Mouse (Mus musculus) lung, adult 18-20 months (tissue): ENCODE measurements around the gene Sugct.

Experiments used
- DNase-seq, 2 experiments: peaks; one replicate each; pipeline ENCODE4 v3.0.0; 2022; ENCODE audit warnings: mixed read lengths in 2 of 2

Gene Sugct

GRCm38 (mm10) chr13:17288377-17288776 lies 407.0 kb downstream of the Sugct start:
- no peak for DNase-seq

DNA sequence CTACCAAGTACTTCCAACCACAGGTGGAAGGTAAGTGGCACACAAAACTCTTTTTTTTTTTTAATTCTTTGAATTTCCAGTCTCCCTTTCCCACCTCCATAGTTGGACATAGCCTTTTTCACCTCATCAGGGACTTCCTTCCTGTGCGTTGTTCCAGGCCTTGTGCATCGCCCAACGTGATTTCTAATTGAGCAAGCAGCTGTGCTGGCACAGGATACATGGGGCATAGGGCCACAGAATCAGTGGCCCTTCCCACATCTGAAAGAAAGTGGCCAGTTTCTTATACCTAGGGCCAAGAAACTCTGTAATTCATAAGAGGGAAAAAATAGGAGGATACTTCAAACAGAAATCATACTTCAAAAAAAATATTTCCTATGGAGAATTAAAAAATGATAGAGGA lies 449.4 kb downstream of the Sugct start:
- DNase-seq: no peak

GRCm38 (mm10) chr13:17216524-17216923 lies 478.8 kb downstream of the Sugct start:
- DNase-seq: no peak

DNA sequence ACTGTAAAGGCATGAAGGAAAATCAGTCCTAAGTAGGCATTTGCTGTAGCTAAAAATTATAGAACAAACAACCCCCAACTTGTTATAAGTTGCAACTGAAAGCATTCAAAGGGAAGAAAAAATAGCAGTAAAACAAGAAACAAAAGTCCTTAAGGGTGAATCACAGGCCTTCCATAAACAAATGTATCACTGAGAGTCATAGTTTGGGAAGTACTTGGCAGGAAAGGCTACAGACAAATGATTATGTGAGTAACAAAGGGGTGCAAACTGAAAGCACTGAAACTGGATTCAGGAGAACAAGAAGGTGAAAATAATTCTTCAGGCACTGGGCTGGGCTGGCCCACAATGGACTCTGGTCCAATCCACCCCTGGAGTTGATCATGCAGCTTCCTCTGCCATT lies 482.7 kb downstream of the Sugct start:
- DNase-seq: no peak

DNA sequence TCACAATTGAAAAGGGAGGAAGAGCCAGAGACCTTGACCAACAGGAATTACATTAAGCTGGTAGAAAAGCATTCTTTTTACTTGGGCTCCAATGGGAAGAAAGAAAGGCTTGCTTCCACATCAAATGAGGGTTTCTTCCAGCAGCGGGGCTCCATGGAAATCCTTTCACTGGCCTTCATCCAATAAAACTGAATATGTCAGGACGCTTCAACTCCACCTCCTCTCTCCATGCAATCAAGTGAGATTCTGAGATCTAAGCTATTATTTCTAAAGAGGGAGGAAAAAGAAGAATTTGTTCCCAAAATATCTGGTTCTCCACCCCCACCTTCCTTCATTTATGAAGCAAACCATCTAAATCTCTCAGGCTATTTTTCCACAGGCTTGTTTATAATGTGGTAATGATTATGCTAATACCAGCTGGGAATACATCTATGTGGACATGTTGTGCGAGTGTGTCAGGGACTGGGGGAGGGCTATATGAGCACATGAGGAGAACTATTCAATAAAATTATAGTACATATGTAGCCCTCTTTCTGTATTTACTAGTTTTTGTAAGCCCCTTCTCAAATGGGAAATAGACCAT lies 505.1 kb downstream of the Sugct start:
- DNase-seq: no peak

DNA sequence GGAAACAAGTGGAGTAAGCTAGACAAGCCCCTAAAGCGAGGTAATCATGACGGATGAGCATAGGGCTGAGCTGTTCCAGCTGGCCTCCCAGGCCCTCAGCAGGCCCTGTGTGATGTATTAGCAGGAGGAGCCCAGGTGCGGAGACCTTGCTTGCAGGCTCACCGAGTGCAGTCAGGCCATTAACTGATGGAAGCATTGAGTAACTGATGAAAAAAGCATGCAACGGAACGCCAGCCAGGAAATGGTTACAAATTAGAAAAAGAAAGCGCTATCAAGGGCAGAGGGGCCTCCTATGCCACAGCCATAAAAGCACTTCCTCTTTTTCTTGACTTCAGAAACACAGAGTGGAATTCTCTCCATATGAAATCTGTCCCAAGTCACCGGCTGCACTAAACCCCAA lies 510.1 kb downstream of the Sugct start:
- DNase-seq: no peak

DNA sequence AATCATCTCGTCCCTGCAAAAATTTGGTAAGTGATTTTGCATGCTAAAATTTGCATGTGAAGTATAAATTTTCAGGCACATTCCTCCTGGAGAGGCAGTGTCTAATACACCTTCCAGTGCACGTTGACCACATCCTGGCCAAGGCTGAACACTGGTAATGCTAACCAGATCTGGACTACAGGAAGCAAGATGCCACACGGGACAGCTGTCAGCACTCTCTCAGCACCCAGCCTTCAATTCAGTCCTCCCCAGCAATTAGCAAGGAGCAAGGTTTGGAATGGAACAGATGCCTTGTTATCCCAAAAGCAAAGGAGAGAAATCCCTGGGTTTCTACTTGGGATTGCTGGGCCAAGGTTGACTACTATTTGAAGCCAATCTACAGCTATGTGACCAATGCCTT lies 529.4 kb downstream of the Sugct start:
- DNase-seq: no peak

GRCm38 (mm10) chr13:17164721-17165120 lies 530.6 kb downstream of the Sugct start:
- DNase-seq: no peak

GRCm38 (mm10) chr13:17146441-17146992 lies 548.8 kb downstream of the Sugct start:
- no peak for DNase-seq

DNA sequence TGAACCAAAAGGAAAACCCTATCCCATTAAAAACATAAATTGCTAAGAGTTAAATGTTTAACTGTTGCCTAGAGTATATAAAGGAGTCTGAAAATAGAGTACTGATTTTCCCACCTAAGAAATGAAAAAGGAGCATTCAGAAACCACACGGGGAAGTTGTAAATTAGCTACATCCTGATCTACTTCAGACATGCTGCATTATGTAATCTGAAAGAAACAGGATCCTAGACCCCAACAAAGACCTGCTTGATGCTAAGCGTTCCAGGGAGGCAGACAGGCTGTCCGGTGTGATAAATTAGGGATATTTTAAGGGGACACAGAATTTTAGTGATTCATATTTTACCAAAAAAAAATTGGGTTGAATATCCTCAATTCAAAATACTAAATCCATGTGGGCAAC lies 579.3 kb downstream of the Sugct start:
- DNase-seq: no peak

DNA sequence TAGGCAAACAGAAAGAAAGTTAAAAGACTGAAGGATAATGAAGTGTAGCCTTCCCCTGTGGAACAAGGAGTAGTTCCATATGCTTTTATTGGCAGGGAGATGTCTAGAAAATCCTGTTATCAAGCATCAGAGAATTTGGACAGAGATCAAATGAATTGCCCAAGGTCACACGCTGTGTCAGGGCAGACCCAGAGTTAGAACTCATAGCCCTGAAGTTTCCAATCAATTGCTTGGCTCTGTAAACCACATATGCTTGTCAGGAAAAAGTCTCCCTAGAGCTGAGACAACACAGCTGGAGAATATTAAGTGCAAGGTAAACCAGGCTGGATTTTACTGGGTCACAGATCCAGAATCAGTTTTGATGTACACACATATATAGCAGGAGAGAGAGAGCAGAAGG lies 593.0 kb downstream of the Sugct start:
- no peak for DNase-seq

GRCm38 (mm10) chr13:17086547-17086946 lies 608.8 kb downstream of the Sugct start:
- no peak for DNase-seq

DNA sequence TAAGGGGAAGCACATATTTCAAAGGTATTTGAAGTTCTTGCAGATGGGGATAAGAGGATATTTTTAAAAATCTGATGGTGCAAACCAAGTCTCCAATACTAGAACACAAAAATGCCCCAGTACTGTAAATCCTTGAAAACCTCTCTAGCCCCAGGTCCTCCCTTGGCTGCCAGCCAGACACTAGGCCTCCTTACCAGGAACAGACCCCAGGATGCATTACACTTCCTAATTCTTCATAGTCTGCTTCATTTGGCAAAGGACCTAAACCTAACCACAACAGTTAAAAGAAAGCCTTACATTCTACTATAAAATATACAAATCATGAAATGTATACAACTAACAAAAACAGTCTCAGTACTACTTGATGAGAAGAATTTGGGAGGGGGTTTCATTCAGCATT lies 609.2 kb downstream of the Sugct start:
- DNase-seq: no peak

GRCm38 (mm10) chr13:17084946-17085852 lies 610.2 kb downstream of the Sugct start:
- no peak for DNase-seq

GRCm38 (mm10) chr13:17081618-17082017 lies 613.7 kb downstream of the Sugct start:
- no peak for DNase-seq

GRCm38 (mm10) chr13:17065552-17065951 lies 629.8 kb downstream of the Sugct start:
- no peak for DNase-seq

DNA sequence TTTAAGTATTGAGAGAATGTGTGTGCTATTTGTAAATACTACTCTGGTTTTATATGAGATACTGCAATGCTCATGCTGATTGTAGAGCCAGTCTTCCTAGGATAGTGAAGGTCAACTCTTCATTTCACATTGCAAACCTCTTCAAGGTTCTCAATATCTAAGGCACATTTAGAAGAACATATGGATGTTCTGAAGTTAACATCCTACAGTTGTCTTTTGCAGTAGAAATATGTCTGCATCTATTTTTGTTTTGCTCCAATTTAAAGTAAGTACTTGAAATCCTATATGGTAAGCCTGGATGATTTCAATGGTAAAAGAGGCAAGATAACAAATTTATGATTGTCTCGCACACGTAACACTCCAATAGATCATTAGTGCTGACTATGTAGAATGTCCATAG lies 638.7 kb downstream of the Sugct start:
- DNase-seq: no peak

DNA sequence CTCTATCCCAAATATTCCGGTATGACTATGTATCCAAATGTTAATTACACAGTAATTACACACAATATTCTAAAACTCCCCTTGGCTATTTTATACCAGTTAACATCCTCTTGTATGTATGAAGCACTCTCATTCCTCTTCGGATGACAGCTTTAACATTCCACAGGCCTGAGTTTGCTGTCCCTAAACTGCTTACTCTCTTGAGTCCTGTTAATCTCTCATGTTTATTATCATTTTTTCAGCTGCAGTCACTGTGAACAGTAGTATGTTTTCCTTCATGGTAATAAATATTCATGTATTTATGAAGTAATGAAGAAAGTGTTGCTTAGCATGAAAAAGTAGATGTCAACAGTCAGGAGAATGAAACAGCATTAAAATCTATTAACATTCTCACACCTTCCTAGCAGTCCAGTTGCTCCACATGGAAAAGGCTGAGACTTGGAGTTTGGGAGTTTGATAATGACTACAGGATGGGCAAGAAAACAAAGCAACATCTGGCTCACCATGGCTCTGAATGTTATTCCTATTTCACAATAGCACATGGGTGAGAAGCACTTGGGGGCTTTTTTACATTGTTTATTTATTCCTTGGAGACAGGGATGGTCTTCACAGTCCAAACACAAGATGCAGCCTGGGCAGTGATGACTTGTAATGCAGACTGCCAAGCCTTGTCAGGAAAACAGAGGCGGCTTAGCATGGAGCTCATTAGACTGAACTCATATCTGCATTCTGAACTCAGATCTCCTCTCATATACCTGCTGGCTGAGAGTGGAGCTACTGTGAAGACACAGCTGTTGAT lies 651.7 kb downstream of the Sugct start:
- no peak for DNase-seq

DNA sequence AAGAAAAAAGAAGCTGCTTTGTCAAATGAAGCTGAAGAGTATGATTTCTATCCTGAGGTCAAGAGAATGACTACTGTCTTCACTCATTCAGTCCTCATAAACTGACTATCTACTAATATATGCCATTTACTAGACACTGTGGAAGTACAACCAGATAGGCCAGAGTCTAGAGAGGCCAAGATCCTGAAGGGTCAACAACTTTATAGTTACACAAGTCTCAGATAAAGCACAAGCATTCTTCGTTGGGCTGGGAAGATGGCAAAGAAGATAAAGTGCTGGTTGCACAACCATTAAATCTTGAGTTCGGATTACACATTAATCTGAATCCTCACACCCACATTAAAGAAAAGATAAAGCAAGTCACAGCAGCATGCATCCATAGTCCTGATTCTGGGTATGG lies 653.0 kb downstream of the Sugct start:
- no peak for DNase-seq

DNA sequence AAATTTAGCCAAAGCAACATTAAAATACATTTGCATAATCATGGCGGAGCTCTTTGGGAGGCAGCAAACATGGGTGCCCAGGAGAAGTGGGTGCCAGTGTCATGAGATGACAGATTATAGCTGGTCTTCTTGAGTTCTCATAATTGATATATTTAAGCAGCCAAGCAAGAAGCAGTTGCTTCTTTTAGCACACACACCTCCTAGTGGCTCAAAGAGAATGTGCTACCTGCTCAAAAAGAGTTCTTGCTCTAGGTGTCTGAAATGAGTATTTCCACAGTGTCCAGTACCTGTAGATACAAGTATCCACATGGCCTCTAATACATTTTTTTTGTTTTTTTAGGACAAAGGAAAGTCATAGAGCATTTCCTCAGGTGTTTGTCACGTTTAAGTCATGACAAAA lies 655.6 kb downstream of the Sugct start:
- no peak for DNase-seq

DNA sequence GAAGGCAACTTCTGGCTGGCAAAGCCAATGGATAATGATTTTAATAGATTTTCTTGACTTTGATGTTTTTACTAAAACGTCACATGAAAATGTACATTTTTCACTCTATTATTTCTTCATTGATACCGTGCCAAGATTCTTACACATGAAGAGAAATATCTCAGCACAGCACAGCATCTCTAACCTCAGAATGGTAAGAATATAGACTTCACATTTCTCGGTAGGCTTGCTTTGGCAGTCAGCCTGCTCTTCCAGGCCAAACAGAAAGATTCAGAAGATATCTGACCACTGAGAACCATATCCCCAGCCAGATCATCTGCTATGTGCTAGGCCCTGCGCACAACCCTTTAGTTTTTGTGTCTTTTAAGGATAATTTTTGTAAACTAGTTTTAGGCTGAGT lies 657.0 kb downstream of the Sugct start:
- DNase-seq: no peak

DNA sequence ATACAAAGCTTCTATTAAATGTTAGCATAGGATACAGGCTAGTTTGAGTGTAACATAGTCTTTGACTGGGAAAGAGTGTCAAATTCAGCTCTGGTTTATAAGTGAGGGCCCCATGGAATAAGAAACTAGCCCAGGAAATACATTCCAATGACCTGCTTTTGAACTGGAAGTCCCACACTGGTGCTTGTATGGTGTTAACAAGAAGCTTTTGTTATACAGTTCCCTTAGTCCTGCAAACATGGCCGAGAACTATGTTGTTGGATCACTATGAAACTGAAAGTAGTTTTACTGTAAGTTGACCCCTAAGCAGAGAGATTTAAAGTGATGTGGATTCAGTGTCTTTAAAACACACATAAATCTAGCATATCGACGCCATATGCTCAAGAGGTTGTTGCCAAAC lies 657.5 kb downstream of the Sugct start:
- DNase-seq: no peak

DNA sequence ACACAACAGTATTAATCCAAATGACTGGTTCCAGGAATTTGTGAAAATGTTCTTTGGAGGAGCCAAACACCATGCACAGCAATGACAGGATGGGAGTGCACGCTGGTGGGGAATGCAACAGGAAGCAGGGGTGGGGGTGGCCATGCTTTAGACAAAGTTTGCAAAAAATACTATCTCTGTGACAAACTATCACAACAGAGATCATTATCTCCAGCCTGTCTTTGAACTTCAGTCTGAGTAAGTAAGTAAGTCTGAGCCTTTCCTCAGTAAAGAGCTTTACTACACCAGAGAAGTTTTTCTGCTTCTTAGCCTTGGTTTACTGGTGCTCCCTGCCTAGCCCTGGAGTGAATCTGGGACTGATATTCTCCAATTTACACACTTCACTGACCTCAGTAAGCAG lies 664.6 kb downstream of the Sugct start:
- DNase-seq: no peak
